Mouse (Mus musculus) spleen, adult 2 months (tissue): Measurements from ENCODE around the gene Lzts3. TPM values are rescaled to one million over a fixed set of nuclear protein-coding genes. Genes with fewer than 3 reads are reported as not detected.
A peak's percentile ranks its signal among the peaks of the same experiment; 100 is the strongest.

Source experiments
- DNase-seq, 2 experiments: peaks; one replicate each; pipeline versions ENCODE4 v3.0.0 to v3.0.0-alpha.2; 2012 to 2021; ENCODE audit warnings: low spot score in 2 of 2, low read depth in 1 of 2
- H3K27ac ChIP-seq: fragments of 200-500 bp; 2 replicates; pipeline ENCODE4 v1.5.1; 2012; ENCODE audit warnings: low read length, inconsistent platforms; ENCODE audit not compliant: insufficient read depth
- H3K27me3 ChIP-seq: fragments of 200-500 bp; 2 replicates; pipeline ENCODE4 v1.6.1; 2012; ENCODE audit warnings: mild to moderate bottlenecking, moderate library complexity, low read length, inconsistent platforms; ENCODE audit not compliant: control insufficient read depth, insufficient read depth
- H3K36me3 ChIP-seq: fragments of 200-500 bp; 2 replicates; pipeline ENCODE4 v1.6.1; 2012; ENCODE audit warnings: mild to moderate bottlenecking, low read length, inconsistent platforms; ENCODE audit not compliant: control insufficient read depth, insufficient read depth
- H3K4me1 ChIP-seq: fragments of 200-500 bp; 2 replicates; pipeline ENCODE4 v1.6.1; 2011; ENCODE audit warnings: inconsistent platforms; ENCODE audit not compliant: control insufficient read depth, insufficient read depth, insufficient read length
- H3K4me3 ChIP-seq: fragments of 200-500 bp; 2 replicates; pipeline ENCODE4 v1.5.1; 2011; ENCODE audit warnings: mild to moderate bottlenecking, inconsistent platforms; ENCODE audit not compliant: insufficient read depth, insufficient read length; ENCODE audit errors: extremely low read depth
- CTCF ChIP-seq: fragments of 200-500 bp; IDR thresholded peaks from 2 replicates; pipeline ENCODE4 v1.5.1; 2011; ENCODE audit warnings: mild to moderate bottlenecking, inconsistent platforms; ENCODE audit not compliant: insufficient read depth, insufficient read length, insufficient replicate concordance; ENCODE audit errors: extremely low read depth
- POLR2A ChIP-seq: fragments of 200-500 bp; IDR thresholded peaks from 2 replicates; pipeline ENCODE4 v1.6.1; 2011; ENCODE audit warnings: low read depth, low read length, inconsistent platforms
- WGBS: fragments of 180-500 bp; shearing (Covaris S2); methylation state at CpG from one replicate; pipeline ENCODE4 v1.1.7; 2018; 5-methylcytosine and 5-hydroxymethylcytosine counted together
- polyA plus RNA-seq: library from polyadenylated mRNA; depleted of rRNA; stranded (reverse); fragments of >200 nt; gene quantifications from 2 replicates; pipeline ENCODE4 v1.2.3, GENCODE M21; 2012

Gene Lzts3
- polyA plus RNA-seq, 1 experiment: 3.0 TPM

GRCm38 (mm10) chr2:130629080-130629838, 13.3 kb downstream of the Lzts3 start:
- WGBS: 2% methylated on average over 37 of the region's 37 CpGs
- peaks cover 6% of the 10 kb centered on the region for H3K36me3 ChIP-seq

GRCm38 (mm10) chr2:130628424-130628823, 14.2 kb downstream of the Lzts3 start:
- H3K4me3 ChIP-seq: no peak overlapping the region
- DNase-seq: no peak

More at GRCm38 (mm10) chr2:130629080-130629838, 13.3 kb downstream of the Lzts3 start:
- DNase-seq: no peak
- no peak for TF ChIP-seq CTCF
- no peak for TF ChIP-seq POLR2A
- H3K4me1 ChIP-seq: peaks cover 3% of the 10 kb centered on the region; the same call in 1 of the 2 replicates
- H3K4me3 ChIP-seq: peak overlapping the region; percentile 94
- H3K27me3 ChIP-seq: peaks cover 1% of the 10 kb centered on the region; the same call in 1 of the 2 replicates
- H3K27ac ChIP-seq: peak overlapping the region; percentile 63; the same call in 1 of the 2 replicates

GRCm38 (mm10) chr2:130618972-130619371, 23.6 kb downstream of the Lzts3 start:
- peaks cover 10% of the 10 kb centered on the region for H3K36me3 ChIP-seq
- no peak overlapping the region for H3K4me3 ChIP-seq
- no peak for DNase-seq
- no peak overlapping the region for H3K27ac ChIP-seq
- H3K4me1 ChIP-seq: no peaks in the 10 kb centered on the region
- TF ChIP-seq CTCF (no peak), POLR2A (no peak)
- WGBS: 92% methylated on average over 7 of the region's 7 CpGs
- no peaks in the 10 kb centered on the region for H3K27me3 ChIP-seq

More at GRCm38 (mm10) chr2:130628424-130628823, 14.2 kb downstream of the Lzts3 start:
- TF ChIP-seq CTCF (no peak), POLR2A (no peak)
- no peak overlapping the region for H3K27ac ChIP-seq
- peaks cover 6% of the 10 kb centered on the region for H3K36me3 ChIP-seq
- no peaks in the 10 kb centered on the region for H3K27me3 ChIP-seq
- WGBS: 71% methylated on average over 3 of the region's 3 CpGs
- H3K4me1 ChIP-seq: peaks cover 2% of the 10 kb centered on the region; the same call in 1 of the 2 replicates

GRCm38 (mm10) chr2:130613091-130613490, 29.5 kb downstream of the Lzts3 start:
- DNase-seq: no peak
- TF ChIP-seq POLR2A (no peak), CTCF (no peak)
- Histone ChIP-seq H3K4me1 (no peaks in the 10 kb centered on the region), H3K27me3 (no peaks in the 10 kb centered on the region), H3K27ac (no peak overlapping the region), H3K36me3 (peaks cover 7% of the 10 kb centered on the region), H3K4me3 (no peak overlapping the region)
- WGBS: 88% methylated on average over 3 of the region's 3 CpGs

- Histone ChIP-seq H3K4me3 (no peak overlapping the region), H3K27me3 (no peaks in the 10 kb centered on the region), H3K4me1 (no peaks in the 10 kb centered on the region), H3K36me3 (peaks cover 9% of the 10 kb centered on the region), H3K27ac (no peak overlapping the region)
- DNase-seq: no peak
- 94% methylated on average over 4 of the region's 4 CpGs for WGBS
- TF ChIP-seq CTCF (no peak), POLR2A (no peak)
Measured at GRCm38 (mm10) chr2:130602195-130602594, 40.4 kb downstream of the Lzts3 start.

DNA sequence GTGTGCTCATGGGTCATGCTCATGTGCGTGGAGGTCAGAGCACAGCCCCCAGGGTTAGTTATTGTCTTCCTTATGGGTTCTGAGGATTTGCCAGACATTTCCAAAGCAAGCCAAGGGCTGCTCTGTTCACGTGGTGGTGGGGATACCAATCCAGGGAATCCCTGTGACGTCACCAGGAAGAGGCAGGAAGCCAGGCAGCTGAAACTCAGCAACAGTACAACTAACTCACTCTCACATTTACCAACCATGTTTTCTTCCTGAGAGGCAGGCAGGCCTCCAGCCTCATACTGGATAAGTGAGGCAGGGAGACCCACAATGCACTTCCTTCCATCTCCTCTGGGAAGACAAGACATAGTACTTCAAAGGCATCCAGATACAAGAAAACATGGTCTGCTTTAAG, 44.2 kb downstream of the Lzts3 start:
- H3K27me3 ChIP-seq: no peaks in the 10 kb centered on the region
- 91% methylated on average over 3 of the region's 3 CpGs for WGBS
- no peak overlapping the region for H3K4me3 ChIP-seq
- DNase-seq: no peak
- no peaks in the 10 kb centered on the region for H3K4me1 ChIP-seq
- no peak for TF ChIP-seq CTCF
- TF ChIP-seq POLR2A: no peak
- H3K36me3 ChIP-seq: peaks cover 11% of the 10 kb centered on the region
- H3K27ac ChIP-seq: no peak overlapping the region

GRCm38 (mm10) chr2:130597601-130598010, 45.0 kb downstream of the Lzts3 start:
- peak; percentile 17; the same call in 1 of the 2 replicates for TF ChIP-seq CTCF
- no peak for TF ChIP-seq POLR2A
- Histone ChIP-seq H3K4me3 (no peak overlapping the region), H3K4me1 (no peaks in the 10 kb centered on the region), H3K27ac (no peak overlapping the region), H3K36me3 (peaks cover 9% of the 10 kb centered on the region), H3K27me3 (no peaks in the 10 kb centered on the region)
- DNase-seq: no peak
- 46% methylated on average over 1 of the region's 1 CpGs for WGBS
